Mouse (Mus musculus): Measurements from ENCODE around the gene Actr6. TPM values are rescaled to one million over a fixed set of nuclear protein-coding genes. Genes with fewer than 3 reads are reported as not detected.
A peak's percentile ranks its signal among the peaks of the same experiment; 100 is the strongest.

The Actr6 gene
- polyA plus RNA-seq (2012; rRNA removed): 20.2 and 26.5 TPM in 2 replicates

GRCm38 (mm10) chr10:89732001-89732794 lies at the start of gene Actr6:
Gene Actr6, minus strand, starts transcription at chr10:89732295.
- peak; percentile 30; the same call in 1 of the 2 replicates for TF ChIP-seq POLR2A (IDR thresholded peaks at IDR 0.05; ENCODE audit: borderline replicate concordance, extremely low read depth, insufficient read depth, insufficient read length, poor library complexity, severe bottlenecking)
- no peak for TF ChIP-seq CTCF (IDR thresholded peaks at IDR 0.05; ENCODE audit: borderline replicate concordance, extremely low read depth, insufficient read depth, insufficient read length)
- DNase-seq (ENCODE audit: low read depth): peak; percentile 98

GRCm38 (mm10) chr10:89776029-89776428 lies 43.9 kb upstream of the Actr6 start:
- TF ChIP-seq CTCF (IDR thresholded peaks at IDR 0.05; ENCODE audit: borderline replicate concordance, extremely low read depth, insufficient read depth, insufficient read length): no peak
- TF ChIP-seq POLR2A (IDR thresholded peaks at IDR 0.05; ENCODE audit: borderline replicate concordance, extremely low read depth, insufficient read depth, insufficient read length, poor library complexity, severe bottlenecking): no peak
- no peak for DNase-seq (ENCODE audit: low read depth)

GRCm38 (mm10) chr10:89771894-89772293 lies 39.8 kb upstream of the Actr6 start:
- no peak for DNase-seq (ENCODE audit: low read depth)
- TF ChIP-seq POLR2A (IDR thresholded peaks at IDR 0.05; ENCODE audit: borderline replicate concordance, extremely low read depth, insufficient read depth, insufficient read length, poor library complexity, severe bottlenecking): no peak
- no peak for TF ChIP-seq CTCF (IDR thresholded peaks at IDR 0.05; ENCODE audit: borderline replicate concordance, extremely low read depth, insufficient read depth, insufficient read length)

GRCm38 (mm10) chr10:89769096-89769495 lies 37.0 kb upstream of the Actr6 start:
- DNase-seq (ENCODE audit: low read depth): no peak
- TF ChIP-seq POLR2A (IDR thresholded peaks at IDR 0.05; ENCODE audit: borderline replicate concordance, extremely low read depth, insufficient read depth, insufficient read length, poor library complexity, severe bottlenecking) (no peak), CTCF (IDR thresholded peaks at IDR 0.05; ENCODE audit: borderline replicate concordance, extremely low read depth, insufficient read depth, insufficient read length) (no peak)

- TF ChIP-seq CTCF (IDR thresholded peaks at IDR 0.05; ENCODE audit: borderline replicate concordance, extremely low read depth, insufficient read depth, insufficient read length) (no peak), POLR2A (IDR thresholded peaks at IDR 0.05; ENCODE audit: borderline replicate concordance, extremely low read depth, insufficient read depth, insufficient read length, poor library complexity, severe bottlenecking) (no peak)
- no peak for DNase-seq (ENCODE audit: low read depth)
Observed at GRCm38 (mm10) chr10:89768352-89769020, 36.4 kb upstream of the Actr6 start.

- DNase-seq (ENCODE audit: low read depth): no peak
- TF ChIP-seq CTCF (IDR thresholded peaks at IDR 0.05; ENCODE audit: borderline replicate concordance, extremely low read depth, insufficient read depth, insufficient read length): no peak
- TF ChIP-seq POLR2A (IDR thresholded peaks at IDR 0.05; ENCODE audit: borderline replicate concordance, extremely low read depth, insufficient read depth, insufficient read length, poor library complexity, severe bottlenecking): no peak
Observed at GRCm38 (mm10) chr10:89765790-89766714, 34.0 kb upstream of the Actr6 start.

GRCm38 (mm10) chr10:89764457-89765121 lies 32.5 kb upstream of the Actr6 start:
- TF ChIP-seq CTCF (IDR thresholded peaks at IDR 0.05; ENCODE audit: borderline replicate concordance, extremely low read depth, insufficient read depth, insufficient read length) (no peak), POLR2A (IDR thresholded peaks at IDR 0.05; ENCODE audit: borderline replicate concordance, extremely low read depth, insufficient read depth, insufficient read length, poor library complexity, severe bottlenecking) (no peak)
- no peak for DNase-seq (ENCODE audit: low read depth)

GRCm38 (mm10) chr10:89760772-89761171 lies 28.7 kb upstream of the Actr6 start:
- TF ChIP-seq CTCF (IDR thresholded peaks at IDR 0.05; ENCODE audit: borderline replicate concordance, extremely low read depth, insufficient read depth, insufficient read length) (no peak), POLR2A (IDR thresholded peaks at IDR 0.05; ENCODE audit: borderline replicate concordance, extremely low read depth, insufficient read depth, insufficient read length, poor library complexity, severe bottlenecking) (no peak)
- DNase-seq (ENCODE audit: low read depth): peak; percentile 4

GRCm38 (mm10) chr10:89755231-89755630 lies 23.1 kb upstream of the Actr6 start:
- TF ChIP-seq CTCF (IDR thresholded peaks at IDR 0.05; ENCODE audit: borderline replicate concordance, extremely low read depth, insufficient read depth, insufficient read length) (no peak), POLR2A (IDR thresholded peaks at IDR 0.05; ENCODE audit: borderline replicate concordance, extremely low read depth, insufficient read depth, insufficient read length, poor library complexity, severe bottlenecking) (no peak)
- no peak for DNase-seq (ENCODE audit: low read depth)

- no peak for TF ChIP-seq POLR2A (IDR thresholded peaks at IDR 0.05; ENCODE audit: borderline replicate concordance, extremely low read depth, insufficient read depth, insufficient read length, poor library complexity, severe bottlenecking)
- no peak for DNase-seq (ENCODE audit: low read depth)
Observed at GRCm38 (mm10) chr10:89751069-89751468, 19.0 kb upstream of the Actr6 start.
